Mouse (Mus musculus): ENCODE data around the gene Smad5.

Gene Smad5

DNA sequence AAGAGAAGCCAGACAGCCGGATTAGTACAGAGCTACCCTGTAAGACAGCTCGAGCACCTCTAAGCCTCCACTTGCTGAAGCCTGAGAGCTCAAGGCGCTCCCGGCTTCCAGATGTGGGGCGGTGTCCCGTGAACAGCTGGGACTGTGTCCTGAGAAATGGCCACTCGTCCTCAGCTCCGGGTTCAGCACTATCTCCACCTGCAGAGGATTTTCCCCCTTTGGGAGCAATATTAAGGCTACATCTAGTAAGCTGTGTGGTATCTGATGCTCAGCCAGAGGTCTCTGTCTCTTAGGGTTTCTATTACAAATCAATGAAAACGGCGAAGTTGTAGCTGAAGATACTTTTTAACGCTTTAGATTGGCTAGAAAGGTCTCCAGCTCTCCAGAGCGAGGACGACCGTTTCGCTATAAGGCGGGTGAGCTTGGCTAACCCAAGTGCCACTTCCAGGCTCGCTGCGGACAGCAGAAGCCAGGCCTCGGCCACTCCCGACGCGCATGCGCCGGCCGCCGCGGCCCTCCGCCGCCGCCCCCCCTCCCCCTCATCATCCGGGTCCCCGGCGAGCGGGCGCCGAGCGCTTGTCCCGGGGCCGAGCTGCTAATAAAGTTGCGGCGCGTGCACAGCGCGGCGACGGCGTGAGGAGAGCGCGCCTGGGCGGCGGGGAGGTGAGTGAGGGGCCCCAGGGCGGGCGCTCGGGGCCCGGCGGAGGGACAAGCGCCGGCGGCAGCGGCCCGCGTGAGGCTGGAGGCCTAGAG is at the start of gene Smad5:
TSS of gene Smad5 (plus strand) at position 542 of the 753 bp plus-strand sequence.
- peak; percentile 57 to 69 for DNase-seq (ENCODE audit: low spot score in 2 of 2)

DNA sequence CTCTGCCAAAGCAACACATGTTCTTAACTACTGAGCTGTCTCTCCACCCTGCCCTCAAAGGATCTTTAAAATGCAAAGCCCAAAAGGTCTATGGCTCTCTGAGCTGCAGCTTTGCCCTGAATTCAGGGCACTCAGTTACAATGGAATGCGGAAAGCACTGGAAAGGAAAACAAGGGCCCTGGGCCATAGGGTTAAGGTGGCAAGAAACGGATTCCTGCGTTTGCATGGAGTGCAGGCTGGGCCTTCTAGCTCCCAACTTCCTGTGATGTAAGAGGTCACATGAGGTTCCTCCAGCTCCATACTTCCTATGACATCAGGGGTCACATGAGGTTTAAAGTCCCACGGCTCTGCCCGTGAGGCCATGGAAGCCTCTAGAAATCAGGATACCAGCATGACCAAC is 48.6 kb upstream of the Smad5 start:
- DNase-seq (ENCODE audit: low spot score in 2 of 2) = no peak

DNA sequence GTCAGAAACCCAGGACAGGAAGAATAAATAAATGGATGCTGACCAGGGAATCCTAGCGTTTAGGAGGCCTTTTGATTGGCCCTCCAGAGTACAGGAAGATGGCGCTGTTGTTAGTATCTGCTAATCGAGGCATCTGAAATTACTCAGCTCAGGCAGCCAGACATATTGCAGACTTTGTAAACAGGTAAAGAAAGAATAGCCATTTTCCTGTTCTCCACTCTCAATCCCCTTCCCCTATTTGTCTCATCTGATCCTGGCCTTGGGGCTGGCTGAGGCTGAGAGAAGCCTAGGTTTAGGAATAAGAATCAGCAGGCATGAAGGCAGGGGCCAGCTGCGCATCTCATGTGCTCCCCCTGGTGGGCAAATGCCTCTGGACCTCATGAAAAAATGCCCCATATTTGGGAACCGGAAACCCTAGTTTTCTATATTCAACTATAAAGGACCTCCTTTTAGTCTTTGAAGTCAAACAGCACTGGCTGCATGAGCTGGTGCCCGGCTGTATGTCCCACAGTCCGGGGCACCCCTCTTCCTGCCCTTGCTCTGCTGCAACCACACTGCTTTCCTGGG is 44.8 kb upstream of the Smad5 start:
- peak; percentile 63 to 65 for DNase-seq (ENCODE audit: low spot score in 2 of 2)

DNA sequence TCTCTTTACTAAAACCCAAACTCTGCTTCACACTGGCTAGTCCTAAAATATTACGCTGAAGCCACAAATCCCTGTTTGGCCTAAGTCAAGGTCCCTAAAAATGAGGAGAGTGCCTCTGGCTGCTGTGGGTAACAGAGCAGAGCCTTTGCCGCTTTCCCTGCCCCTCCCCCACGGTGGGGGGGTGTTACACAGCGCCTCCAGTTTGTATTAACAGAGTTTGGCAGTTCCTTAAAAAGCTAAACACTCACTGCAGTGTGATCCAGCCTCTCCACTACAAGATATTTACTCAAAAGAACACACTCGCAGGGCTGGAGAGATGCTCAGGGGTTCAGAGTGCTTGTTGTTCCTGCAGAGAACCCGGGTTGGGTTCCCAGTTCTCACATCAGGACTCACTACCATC is 43.9 kb upstream of the Smad5 start:
- DNase-seq (ENCODE audit: low spot score in 2 of 2) = no peak

DNA sequence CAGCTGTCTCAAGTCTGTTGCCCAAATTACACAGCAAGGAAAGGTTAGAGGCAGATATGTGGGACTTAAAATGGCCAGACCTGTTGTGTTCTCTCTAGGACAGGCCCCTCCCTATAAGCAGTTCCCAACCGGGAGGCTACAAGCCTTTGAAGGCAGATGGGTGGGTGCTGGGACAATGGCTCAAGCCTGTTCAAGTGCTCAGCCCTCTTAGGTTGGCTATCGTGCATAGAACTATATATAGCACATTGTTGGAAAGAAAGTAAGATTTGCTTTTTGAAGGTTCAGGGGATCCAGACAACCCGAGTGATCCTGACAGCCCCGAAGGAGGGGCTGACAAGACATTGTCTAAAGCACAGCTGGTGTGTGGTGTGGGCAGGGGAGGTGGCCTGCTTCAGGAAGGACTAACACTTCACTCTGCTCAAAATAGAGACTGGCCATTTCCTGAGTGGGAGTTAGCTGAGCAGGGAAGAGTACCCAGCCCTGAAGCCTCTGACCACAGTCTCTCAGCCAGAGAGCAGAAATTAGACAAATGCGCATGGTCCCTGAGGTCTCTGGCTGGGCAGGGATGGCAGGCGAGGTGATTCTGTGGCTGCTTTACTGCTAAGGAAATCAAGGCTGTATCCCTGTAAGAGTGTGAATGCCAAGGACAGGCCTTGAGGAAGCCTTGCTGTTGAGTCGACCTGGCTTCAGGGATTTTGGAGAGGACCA is 40.7 kb upstream of the Smad5 start:
- DNase-seq (ENCODE audit: low spot score in 2 of 2) = no peak

DNA sequence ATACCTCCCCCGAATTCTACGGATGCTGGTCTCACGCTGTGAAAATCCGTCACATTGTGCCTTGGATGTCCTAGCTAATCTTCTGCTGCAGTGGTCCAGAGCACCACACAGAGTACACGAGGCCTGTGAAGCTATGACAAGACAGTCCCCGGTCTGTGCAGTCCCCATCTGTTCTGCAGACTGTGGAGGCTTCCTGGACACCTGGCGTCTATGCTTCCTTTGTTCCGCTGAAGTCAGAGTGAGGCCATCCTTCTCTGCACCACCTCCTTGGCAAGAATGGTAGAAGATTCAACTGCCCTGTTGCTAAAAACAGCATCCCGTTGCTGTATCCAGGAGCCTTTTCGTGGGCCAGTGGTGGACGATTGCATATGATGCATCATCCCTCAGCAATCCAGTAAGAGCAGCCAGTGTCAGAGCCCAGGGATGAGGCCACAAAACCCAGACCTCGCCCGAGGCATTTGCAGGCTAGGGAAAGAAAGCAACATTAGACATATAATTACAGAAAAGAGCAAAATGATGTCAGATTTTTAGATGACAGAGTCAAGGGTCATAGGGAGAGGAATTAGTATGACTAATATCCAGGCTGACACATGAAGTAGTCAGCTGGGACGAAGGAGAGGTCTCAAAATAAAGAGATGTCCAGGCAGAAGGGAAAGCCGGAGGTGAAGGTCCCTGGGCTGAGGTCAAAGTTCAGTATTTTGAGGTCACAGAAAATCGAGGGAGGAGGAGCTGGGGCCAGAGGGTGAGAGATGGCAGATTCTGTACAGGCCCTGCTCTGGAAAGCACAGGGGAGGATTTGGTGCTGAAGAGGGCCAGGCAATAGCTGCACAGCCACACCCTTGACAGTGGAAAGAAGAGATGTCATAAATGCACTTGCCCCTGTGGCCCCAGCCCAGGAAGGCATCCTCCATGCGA is 38.3 kb upstream of the Smad5 start:
- DNase-seq (ENCODE audit: low spot score in 2 of 2) = no peak

DNA sequence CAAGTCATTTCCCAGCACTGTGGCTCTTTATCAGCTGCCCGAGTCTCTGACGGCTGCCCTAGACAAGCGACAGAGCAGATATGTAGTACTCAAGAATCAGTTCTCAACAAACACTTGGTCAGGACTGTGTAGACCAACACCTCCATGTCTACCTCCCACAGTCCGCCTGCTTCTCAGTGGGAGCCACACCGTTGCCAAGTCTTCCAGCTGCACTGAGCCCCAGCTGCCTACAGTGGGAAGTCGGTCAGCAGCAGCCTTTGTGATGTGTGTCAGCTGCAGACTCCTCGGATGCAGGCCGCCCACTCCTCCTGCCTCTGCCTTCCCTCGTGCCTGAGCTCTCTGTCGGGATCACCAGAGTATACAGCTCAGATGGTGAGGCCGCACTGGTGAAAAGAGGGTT is 31.6 kb upstream of the Smad5 start:
- no peak for DNase-seq (ENCODE audit: low spot score in 2 of 2)

DNA sequence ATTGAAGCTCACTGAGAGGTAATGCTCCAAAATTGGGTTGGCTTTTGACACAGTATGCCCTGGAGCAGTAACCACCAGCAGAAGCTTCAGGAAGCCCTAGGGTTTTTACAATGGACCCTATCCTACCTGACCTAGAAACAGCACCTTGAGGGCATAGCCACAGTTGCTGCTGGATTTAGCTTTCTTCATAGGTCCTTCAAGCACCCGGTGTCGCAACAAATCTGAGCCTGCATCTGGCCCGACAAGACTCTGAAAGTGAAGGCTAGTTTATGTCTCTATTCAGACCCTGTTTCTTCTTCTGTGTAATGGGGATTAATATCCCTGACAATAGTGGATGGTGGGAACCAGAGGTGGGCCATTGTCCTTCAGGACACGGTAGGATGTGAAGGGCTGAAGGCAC is 25.1 kb upstream of the Smad5 start:
- DNase-seq (ENCODE audit: low spot score in 2 of 2) = no peak

DNA sequence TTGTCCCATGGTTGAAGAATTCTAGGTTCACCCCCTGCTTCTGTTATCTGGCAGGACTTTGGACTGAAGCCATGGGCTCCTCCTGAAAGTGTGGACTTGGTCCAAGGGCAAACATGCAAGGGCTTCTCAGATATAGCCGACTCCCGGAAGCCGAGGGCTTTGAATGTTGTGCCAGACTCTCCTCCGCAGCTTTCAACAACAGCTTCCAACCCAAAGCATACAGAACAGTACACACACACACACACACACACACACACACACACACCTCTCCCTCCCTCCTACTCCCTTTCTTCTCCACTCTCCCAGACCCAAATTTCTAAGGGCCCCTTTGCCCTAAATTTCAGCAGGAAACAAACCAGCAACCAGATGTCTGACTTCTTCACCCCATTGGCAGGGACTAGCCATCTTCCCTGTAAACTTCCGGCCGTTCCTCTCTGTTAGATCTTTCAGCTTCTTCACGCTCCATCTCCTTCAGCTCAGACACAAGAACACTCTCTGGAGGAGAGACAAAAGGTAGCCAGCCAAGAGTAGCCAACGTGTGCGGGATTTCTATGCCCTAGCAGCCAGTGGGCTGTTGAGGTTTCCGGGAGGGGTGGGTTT is 24.5 kb upstream of the Smad5 start:
- DNase-seq (ENCODE audit: low spot score in 2 of 2) = no peak

DNA sequence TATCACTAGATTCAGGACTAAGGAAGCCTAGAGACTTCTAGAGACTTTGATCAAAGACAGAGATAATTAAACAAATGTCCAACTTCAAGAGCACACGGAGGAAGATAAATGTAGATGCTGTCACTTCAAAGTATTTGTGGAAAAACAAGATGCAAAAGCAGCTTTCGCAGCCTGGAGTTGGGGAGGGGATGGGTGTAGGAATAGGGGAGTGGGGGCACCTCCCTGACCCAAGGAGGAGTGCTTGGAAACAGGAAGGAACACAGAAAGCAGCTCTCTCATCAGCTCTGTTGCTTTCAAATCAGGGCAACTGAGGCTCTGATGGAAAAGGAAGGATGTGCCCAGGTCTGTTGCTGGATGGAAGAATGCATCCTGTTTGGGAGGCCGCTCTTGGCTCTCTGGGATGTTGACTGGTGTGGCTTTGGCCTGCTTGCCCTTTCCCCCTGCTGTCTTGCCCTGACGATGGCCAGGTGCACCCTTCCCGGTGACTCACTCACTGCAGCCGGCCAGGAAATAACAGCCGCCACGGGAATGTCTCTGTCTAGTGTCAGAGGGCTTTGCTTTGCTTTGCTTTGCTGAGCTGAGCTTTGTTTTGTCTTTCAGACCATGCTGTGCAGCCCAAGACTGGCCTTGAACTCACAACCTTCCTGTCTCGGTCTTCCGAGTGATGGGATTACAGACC is 23.8 kb upstream of the Smad5 start:
- no peak for DNase-seq (ENCODE audit: low spot score in 2 of 2)

DNA sequence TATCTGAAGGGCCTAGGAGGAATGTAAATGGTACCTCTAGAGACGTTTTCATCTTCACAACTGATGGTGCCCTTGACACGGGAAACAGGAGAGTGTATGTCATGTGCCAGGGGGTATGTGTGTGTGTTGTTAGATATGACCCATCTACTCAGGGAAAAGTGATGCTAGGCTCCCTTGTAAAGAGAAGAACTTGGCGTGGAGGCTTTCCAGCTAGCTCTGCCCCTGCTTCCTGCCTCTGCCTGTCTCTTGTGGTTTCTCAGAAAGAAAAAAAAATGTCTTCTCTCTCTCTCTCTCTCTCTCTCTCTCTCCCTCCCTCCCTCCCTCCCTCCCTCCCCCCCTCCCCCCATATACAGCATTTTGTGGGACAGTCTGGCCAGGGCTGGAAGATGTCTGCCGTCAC is 20.9 kb upstream of the Smad5 start:
- no peak for DNase-seq (ENCODE audit: low spot score in 2 of 2)

DNA sequence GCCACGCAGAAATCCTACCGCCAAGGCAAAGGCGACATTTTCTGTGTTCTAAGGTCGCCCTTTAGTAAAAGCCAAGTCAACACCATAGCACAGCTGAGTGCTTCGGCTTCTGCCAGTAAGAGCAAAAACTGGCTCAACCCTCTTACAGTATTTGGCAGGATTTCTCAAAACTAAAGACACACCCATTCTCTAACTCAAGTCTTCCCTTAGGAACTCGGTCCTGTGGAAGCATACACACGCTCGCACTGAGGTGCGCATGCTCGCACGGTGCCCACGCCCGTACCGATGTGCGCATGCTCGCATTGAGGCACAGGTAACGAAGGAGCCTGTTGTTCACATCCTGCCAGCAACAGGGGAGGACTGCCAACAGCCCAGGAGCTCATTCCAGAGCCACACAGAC is 20.5 kb upstream of the Smad5 start:
- peak in 1 of 2 experiments; percentile 14 for DNase-seq (ENCODE audit: low spot score in 2 of 2)

DNA sequence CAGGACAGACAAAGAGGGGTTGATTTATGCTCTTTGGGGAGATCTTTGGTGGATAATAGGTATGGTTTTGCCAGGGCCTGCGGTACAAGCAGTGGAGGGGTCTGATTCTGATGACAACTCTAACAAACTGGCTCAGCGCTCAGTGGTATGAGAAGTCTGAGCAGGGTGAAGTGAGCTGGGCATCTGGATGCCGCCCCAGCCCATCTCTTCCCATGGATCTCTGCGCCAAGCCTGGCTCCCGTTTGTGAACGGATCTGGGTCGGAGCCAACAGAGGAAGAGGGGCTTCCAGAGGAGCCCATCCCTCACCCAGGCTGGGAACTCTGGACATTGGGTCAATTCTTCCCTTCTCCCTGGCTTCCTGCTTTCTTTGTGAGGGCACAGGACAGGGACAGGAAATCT is 19.5 kb upstream of the Smad5 start:
- DNase-seq (ENCODE audit: low spot score in 2 of 2) = no peak

DNA sequence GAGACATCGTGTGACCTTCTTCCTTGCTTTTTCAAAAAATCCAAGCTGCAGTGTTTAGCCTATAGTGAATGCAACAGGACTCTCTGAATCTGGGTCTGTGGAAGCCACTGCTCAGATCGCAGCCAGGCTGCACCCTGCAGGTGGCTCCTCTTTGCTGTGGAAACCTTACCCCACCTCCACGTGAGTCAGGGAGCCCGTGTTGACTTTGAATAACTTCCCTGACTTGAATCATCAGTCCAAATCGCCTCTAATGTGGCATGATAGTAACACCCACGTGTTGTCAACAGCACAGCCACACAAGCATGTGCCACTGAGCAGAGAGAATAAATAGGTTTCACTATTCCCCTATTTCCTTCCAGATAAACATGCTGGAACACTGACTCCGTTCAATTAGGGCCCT is 10.8 kb upstream of the Smad5 start:
- no peak for DNase-seq (ENCODE audit: low spot score in 2 of 2)

DNA sequence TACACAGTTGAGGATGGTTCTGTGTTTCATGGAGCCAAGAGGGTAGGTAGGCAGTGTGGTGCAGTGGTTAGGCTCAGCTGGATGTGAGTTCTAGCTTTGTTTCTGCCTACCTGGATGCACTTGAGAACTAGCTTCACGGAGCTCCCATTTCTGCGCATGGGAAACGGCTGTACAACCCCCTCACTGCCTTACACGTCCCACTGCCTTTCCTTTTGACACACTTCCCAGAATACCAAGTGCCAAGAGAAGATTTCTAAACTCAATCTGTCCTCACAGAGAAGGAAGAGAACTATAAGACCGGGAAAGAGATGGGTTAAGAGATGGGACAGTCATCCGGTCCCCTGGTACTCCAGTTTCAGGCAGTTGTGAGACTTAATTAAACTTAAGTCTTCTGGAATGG is 10.2 kb upstream of the Smad5 start:
- DNase-seq (ENCODE audit: low spot score in 2 of 2) = no peak

DNA sequence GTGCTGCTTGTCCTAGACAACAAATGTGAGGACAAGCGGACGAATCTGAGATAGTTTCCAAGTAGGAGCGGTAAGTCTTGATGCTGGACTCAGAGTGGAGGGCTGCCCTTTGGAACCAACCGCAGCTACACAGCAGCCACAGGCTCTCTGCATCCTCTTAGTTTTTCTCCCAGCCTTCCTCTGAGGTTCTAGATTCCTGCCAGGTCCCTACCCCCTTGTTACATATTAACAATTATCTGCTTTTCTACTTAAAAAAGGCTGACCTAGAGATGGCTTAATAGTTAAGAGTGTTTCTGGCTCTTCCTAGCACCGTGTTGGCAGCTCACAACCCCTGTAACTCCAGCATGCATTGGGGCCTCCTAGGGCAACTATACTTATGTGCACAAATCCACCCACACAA is 7.1 kb upstream of the Smad5 start:
- no peak for DNase-seq (ENCODE audit: low spot score in 2 of 2)

DNA sequence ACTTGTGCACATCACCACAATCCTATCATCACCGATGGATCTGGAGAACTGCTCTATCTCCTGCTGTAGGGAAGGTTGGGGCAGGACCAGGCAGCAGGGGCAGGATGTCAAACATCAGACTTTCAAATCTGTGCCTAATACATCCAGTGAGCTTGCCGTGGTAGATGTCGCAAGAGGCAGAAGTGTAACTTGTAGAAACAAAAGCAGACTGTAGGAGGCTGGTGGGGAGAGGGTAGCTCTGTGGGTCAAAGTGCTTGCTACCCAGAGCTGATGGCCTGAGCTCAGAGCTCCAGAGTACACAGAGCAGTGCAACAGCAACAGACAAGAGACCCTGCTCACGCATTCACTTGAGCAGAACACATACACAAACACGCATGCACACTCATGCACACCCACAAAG is 6.1 kb upstream of the Smad5 start:
- DNase-seq (ENCODE audit: low spot score in 2 of 2) = no peak

DNA sequence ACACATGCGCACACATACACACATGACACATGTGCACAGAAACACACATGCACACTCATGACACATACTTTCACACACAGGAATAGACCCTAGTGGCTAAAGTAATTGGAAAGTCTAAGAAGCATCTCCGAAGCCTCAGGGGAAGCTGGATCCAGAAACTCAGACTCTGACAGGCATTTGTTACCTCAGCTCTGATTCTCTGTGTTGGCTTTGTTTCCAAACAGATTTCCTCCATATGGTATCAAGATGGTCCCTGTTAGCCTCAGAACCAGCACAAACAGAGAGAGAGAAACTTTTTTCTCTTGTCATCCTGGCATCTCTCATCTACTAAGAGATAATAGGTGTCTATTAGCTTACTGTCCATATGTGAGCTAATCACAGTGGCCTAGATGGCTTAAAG is 5.6 kb upstream of the Smad5 start:
- no peak for DNase-seq (ENCODE audit: low spot score in 2 of 2)

DNA sequence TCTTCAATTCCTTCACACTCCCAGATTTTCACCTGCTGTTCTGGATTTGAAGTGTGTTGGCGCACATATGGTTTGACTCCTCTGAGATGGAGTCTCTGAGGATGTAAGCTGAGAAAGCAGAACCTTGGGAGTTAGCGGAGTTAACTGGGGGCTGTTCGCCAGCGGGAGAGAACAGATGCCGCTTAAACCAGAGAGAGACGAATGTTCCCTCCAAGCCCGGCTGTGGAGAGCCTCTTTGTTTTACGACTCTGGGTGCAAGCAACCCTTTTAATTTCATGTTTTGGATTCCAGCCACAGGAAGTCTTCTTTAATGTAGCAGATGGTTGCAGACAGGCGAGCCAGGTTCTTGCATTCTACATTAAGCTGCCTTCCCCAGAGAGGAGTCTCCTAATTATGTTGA is 4.4 kb upstream of the Smad5 start:
- peak; percentile 13 to 53 for DNase-seq (ENCODE audit: low spot score in 2 of 2)

DNA sequence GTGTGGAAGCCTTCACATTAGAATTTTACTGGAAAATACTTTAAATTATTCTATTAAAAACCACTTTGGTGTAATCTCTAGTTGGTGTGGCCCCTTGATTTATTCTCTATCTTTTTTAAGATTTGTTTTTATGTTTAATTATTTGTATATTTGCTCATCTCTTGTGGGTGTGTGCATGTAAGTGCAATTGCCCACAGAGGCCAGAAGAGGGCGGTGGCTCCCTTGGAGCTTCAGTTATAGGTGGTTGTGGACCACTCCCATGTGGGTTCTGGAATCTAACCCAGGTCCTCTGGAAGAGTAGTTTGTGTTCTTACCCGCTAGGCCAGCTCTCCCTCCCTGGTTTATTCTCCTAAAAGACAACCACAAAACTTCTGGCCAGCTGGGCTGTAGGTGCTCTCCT is 3.4 kb upstream of the Smad5 start:
- no peak for DNase-seq (ENCODE audit: low spot score in 2 of 2)

DNA sequence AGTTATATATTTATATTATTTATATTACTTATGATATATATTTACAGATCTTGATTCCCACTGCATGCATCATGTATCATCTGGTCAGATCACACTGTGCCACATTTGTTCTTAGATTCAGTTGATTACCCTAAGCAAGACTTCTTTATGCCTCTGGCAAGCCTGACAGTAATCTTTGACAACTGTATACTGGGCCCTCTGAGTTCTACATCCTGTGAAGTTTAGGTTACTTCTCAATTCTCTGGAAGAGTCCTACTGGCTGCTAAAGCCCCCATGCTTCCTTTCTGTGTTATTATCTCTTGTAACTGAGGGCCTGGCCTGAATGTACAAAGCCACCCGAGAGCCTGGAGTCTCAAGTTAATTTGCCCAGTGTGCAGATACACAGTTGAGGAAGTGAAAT is 1.8 kb upstream of the Smad5 start:
- DNase-seq (ENCODE audit: low spot score in 2 of 2) = no peak

All from frontal cortex, postnatal 25 days (tissue).